Mouse (Mus musculus) megakaryocyte, adult 5-6 weeks (primary cell): ENCODE data around the gene Hoxb9. TPM values are rescaled to one million over a fixed set of nuclear protein-coding genes. Genes with fewer than 3 reads are reported as not detected.
A peak's percentile ranks its signal among the peaks of the same experiment; 100 is the strongest.

Source experiments
- ATAC-seq: 2 replicates; pipeline ENCODE4 v1.8.0; 2016; ENCODE audit warnings: mild to moderate bottlenecking, inconsistent platforms; ENCODE audit not compliant: poor library complexity, severe bottlenecking
- total RNA-seq, 2 experiments: library from RNA; stranded (forward) in 1 of 2; stranded (reverse) in 1 of 2; fragments of 153-499, 151-499 nt in 1 of 2; fragments of 221-1000, 200-1000 nt in 1 of 2; gene quantifications; 2 replicates each; pipeline versions ENCODE4 v1.2.3 to v1.2.4; 2015 to 2017

Hoxb9 gene
- total RNA-seq, 2 experiments from 2014 or later, result not detected

GRCm38 (mm10) chr11:96265954-96266353, 5.3 kb upstream of the Hoxb9 start:
- no peak for ATAC-seq

GRCm38 (mm10) chr11:96267021-96267920, 4.0 kb upstream of the Hoxb9 start:
- no peak for ATAC-seq

- ATAC-seq, result no peak
Observed at GRCm38 (mm10) chr11:96268031-96268745, 3.1 kb upstream of the Hoxb9 start.

- no peak for ATAC-seq
Observed at GRCm38 (mm10) chr11:96269869-96270268, 1.4 kb upstream of the Hoxb9 start.

GRCm38 (mm10) chr11:96271541-96272011, 319 bp downstream of the Hoxb9 start:
- ATAC-seq, result no peak

GRCm38 (mm10) chr11:96272024-96272921, 1.0 kb downstream of the Hoxb9 start:
- no peak for ATAC-seq

- ATAC-seq, result no peak
Observed at GRCm38 (mm10) chr11:96274428-96274827, 3.2 kb downstream of the Hoxb9 start.

- ATAC-seq, result no peak
Observed at GRCm38 (mm10) chr11:96275896-96276295, 4.6 kb downstream of the Hoxb9 start.

- no peak for ATAC-seq
Observed at GRCm38 (mm10) chr11:96277151-96278044, 6.1 kb downstream of the Hoxb9 start.

GRCm38 (mm10) chr11:96278324-96278723, 7.1 kb downstream of the Hoxb9 start:
- ATAC-seq, result no peak

- peak; percentile 81 for ATAC-seq
Observed at GRCm38 (mm10) chr11:96278773-96279172, 7.5 kb downstream of the Hoxb9 start.

- no peak for ATAC-seq
Observed at GRCm38 (mm10) chr11:96279421-96280233, 8.4 kb downstream of the Hoxb9 start.

GRCm38 (mm10) chr11:96280399-96281378, 9.4 kb downstream of the Hoxb9 start:
- ATAC-seq, result no peak

GRCm38 (mm10) chr11:96281396-96281795, 10.1 kb downstream of the Hoxb9 start:
- ATAC-seq, result no peak

GRCm38 (mm10) chr11:96281855-96282570, 10.8 kb downstream of the Hoxb9 start, which contains the start of gene Hoxb8:
Gene Hoxb8, plus strand, starts transcription at chr11:96281905.
- ATAC-seq, result no peak

GRCm38 (mm10) chr11:96282795-96283430, 11.7 kb downstream of the Hoxb9 start:
- ATAC-seq, result no peak
